Mouse (Mus musculus) bone marrow, adult 2 months (tissue): ENCODE results near the gene Bicra.

Experiments used
- CTCF ChIP-seq: fragments of 200-500 bp; IDR thresholded peaks from 2 replicates; pipeline ENCODE4 v1.5.1; 2011; ENCODE audit warnings: low read length, control low read depth; ENCODE audit not compliant: control insufficient read depth, insufficient read depth
- POLR2A ChIP-seq: fragments of 200-500 bp; IDR thresholded peaks from 2 replicates; pipeline ENCODE4 v1.6.1; 2011; ENCODE audit warnings: low read depth, mild to moderate bottlenecking, control low read depth, low read length, borderline replicate concordance; ENCODE audit not compliant: control insufficient read depth

DNA sequence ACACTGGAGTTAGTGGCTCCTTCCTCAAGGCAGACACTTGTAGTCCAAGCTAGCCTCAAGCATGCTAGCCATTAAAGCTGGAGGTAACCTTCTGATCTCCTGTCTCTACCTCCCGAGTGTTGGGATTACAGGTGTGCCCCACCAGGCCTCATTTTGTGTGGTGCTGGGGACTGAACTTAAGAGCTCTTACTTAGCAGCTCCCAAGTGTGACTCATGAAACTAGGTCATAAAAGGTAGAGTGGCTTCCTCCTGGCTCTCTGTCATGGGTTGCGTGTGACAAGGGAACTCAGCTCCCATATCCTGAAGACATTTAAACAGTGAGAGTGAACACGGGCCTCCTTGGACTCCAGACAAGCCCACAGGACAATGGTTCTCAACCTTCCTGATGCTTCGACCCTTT is 53.9 kb downstream of the Bicra start:
- no peak for TF ChIP-seq POLR2A
- no peak for TF ChIP-seq CTCF
